Mouse (Mus musculus) yolk sac, embryonic 10.5 days (tissue): ENCODE data around the gene Ppp1r2.

Source experiments
- DNase-seq: peaks from one replicate; pipeline ENCODE4 v3.0.0-alpha.2; 2017; ENCODE audit warnings: low spot score

Ppp1r2 gene

GRCm38 (mm10) chr16:31233541-31234339, 41.3 kb downstream of the Ppp1r2 start:
- peak; percentile 21 for DNase-seq

GRCm38 (mm10) chr16:31233167-31233498, 41.9 kb downstream of the Ppp1r2 start:
- no peak for DNase-seq

- no peak for DNase-seq
Observed at GRCm38 (mm10) chr16:31232491-31233166, 42.4 kb downstream of the Ppp1r2 start.

- no peak for DNase-seq
Observed at GRCm38 (mm10) chr16:31231591-31231990, 43.5 kb downstream of the Ppp1r2 start.

- no peak for DNase-seq
Observed at GRCm38 (mm10) chr16:31227746-31228145, 47.3 kb downstream of the Ppp1r2 start.

- no peak for DNase-seq
Observed at GRCm38 (mm10) chr16:31215271-31215670, 59.8 kb downstream of the Ppp1r2 start.

- DNase-seq: no peak
Observed at GRCm38 (mm10) chr16:31213463-31213862, 61.6 kb downstream of the Ppp1r2 start.

- no peak for DNase-seq
Observed at GRCm38 (mm10) chr16:31211503-31211902, 63.6 kb downstream of the Ppp1r2 start.

- DNase-seq: no peak
Observed at GRCm38 (mm10) chr16:31210453-31210852, 64.6 kb downstream of the Ppp1r2 start.

- DNase-seq: no peak
Observed at GRCm38 (mm10) chr16:31209911-31210310, 65.2 kb downstream of the Ppp1r2 start.

GRCm38 (mm10) chr16:31205726-31206125, 69.4 kb downstream of the Ppp1r2 start:
- no peak for DNase-seq

GRCm38 (mm10) chr16:31205187-31205586, 69.9 kb downstream of the Ppp1r2 start:
- no peak for DNase-seq

- DNase-seq: no peak
Observed at GRCm38 (mm10) chr16:31204216-31204615, 70.9 kb downstream of the Ppp1r2 start.

GRCm38 (mm10) chr16:31201704-31202103, 73.4 kb downstream of the Ppp1r2 start:
- peak; percentile 33 for DNase-seq
